Mouse (Mus musculus): ENCODE data around the gene Grip1. TPM values are rescaled to one million over a fixed set of nuclear protein-coding genes. Genes with fewer than 3 reads are reported as not detected.
A peak's percentile ranks its signal among the peaks of the same experiment; 100 is the strongest.

The Grip1 gene
- polyA plus RNA-seq, 1 experiment from 2014 or later, result 0.86 TPM

GRCm38 (mm10) chr10:119463793-119464192 lies 10.2 kb downstream of the Grip1 start:
- WGBS (ENCODE audit: insufficient replicate concordance), result 29% methylated on average over 7 of the region's 7 CpGs
- H3K9ac ChIP-seq, result no peak overlapping the region
- 0 out of 2 replicates have a peak, but pooled peaks have one; percentile 30 for ATAC-seq
- H3K27me3 ChIP-seq (replicated peaks), result peaks cover 9% of the 10 kb centered on the region; the same call in 1 of the 2 replicates
- no peaks in the 10 kb centered on the region for H3K4me1 ChIP-seq
- no peaks in the 10 kb centered on the region for H3K36me3 ChIP-seq
- H3K9me3 ChIP-seq (replicated peaks), result no peaks in the 10 kb centered on the region
- H3K4me2 ChIP-seq, result no peak overlapping the region
- H3K27ac ChIP-seq, result no peak overlapping the region
- no peak overlapping the region for H3K4me3 ChIP-seq

- Histone ChIP-seq H3K4me2 (no peak overlapping the region), H3K4me1 (no peaks in the 10 kb centered on the region), H3K9me3 (replicated peaks) (no peaks in the 10 kb centered on the region; the same call in 1 of the 2 replicates), H3K9ac (no peak overlapping the region), H3K36me3 (no peaks in the 10 kb centered on the region), H3K4me3 (no peak overlapping the region), H3K27ac (no peak overlapping the region), H3K27me3 (replicated peaks) (no peaks in the 10 kb centered on the region)
- WGBS (ENCODE audit: insufficient replicate concordance), result 78% methylated on average over 18 of the region's 18 CpGs
- ATAC-seq, result no peak
These were observed 14.3 kb downstream of the Grip1 start for GRCm38 (mm10) chr10:119467976-119468375.

GRCm38 (mm10) chr10:119470096-119470495 lies 16.5 kb downstream of the Grip1 start:
- no peak overlapping the region for H3K4me2 ChIP-seq
- 80% methylated on average over 1 of the region's 1 CpGs for WGBS (ENCODE audit: insufficient replicate concordance)
- no peak for ATAC-seq
- H3K27me3 ChIP-seq (replicated peaks), result no peaks in the 10 kb centered on the region
- H3K9me3 ChIP-seq (replicated peaks), result no peaks in the 10 kb centered on the region; the same call in 1 of the 2 replicates
- no peak overlapping the region for H3K4me3 ChIP-seq
- no peak overlapping the region for H3K9ac ChIP-seq
- H3K4me1 ChIP-seq, result no peaks in the 10 kb centered on the region
- no peaks in the 10 kb centered on the region for H3K36me3 ChIP-seq
- H3K27ac ChIP-seq, result no peak overlapping the region

- H3K27me3 ChIP-seq (replicated peaks), result no peaks in the 10 kb centered on the region
- ATAC-seq, result no peak
- no peak overlapping the region for H3K4me3 ChIP-seq
- H3K9me3 ChIP-seq (replicated peaks), result no peaks in the 10 kb centered on the region; the same call in 1 of the 2 replicates
- 38% methylated on average over 9 of the region's 9 CpGs for WGBS (ENCODE audit: insufficient replicate concordance)
- H3K4me1 ChIP-seq, result no peaks in the 10 kb centered on the region
- no peak overlapping the region for H3K27ac ChIP-seq
- H3K36me3 ChIP-seq, result no peaks in the 10 kb centered on the region
- H3K9ac ChIP-seq, result no peak overlapping the region
- H3K4me2 ChIP-seq, result no peak overlapping the region
These were observed 21.5 kb downstream of the Grip1 start for GRCm38 (mm10) chr10:119475166-119475565.

- Histone ChIP-seq H3K36me3 (no peaks in the 10 kb centered on the region), H3K27me3 (replicated peaks) (no peaks in the 10 kb centered on the region), H3K4me1 (no peaks in the 10 kb centered on the region), H3K9ac (no peak overlapping the region), H3K9me3 (replicated peaks) (no peaks in the 10 kb centered on the region), H3K4me3 (no peak overlapping the region), H3K4me2 (no peak overlapping the region), H3K27ac (no peak overlapping the region)
- no peak for ATAC-seq
- WGBS (ENCODE audit: insufficient replicate concordance), result 81% methylated on average over 8 of the region's 8 CpGs
These were observed 24.0 kb downstream of the Grip1 start for GRCm38 (mm10) chr10:119477661-119478060.

- H3K27ac ChIP-seq, result no peak overlapping the region
- no peaks in the 10 kb centered on the region for H3K9me3 ChIP-seq (replicated peaks)
- no peaks in the 10 kb centered on the region for H3K4me1 ChIP-seq
- H3K36me3 ChIP-seq, result no peaks in the 10 kb centered on the region
- no peak for ATAC-seq
- no peak overlapping the region for H3K4me3 ChIP-seq
- no peak overlapping the region for H3K4me2 ChIP-seq
- H3K9ac ChIP-seq, result no peak overlapping the region
- 71% methylated on average over 17 of the region's 17 CpGs for WGBS (ENCODE audit: insufficient replicate concordance)
- H3K27me3 ChIP-seq (replicated peaks), result no peaks in the 10 kb centered on the region
These were observed 29.6 kb downstream of the Grip1 start for GRCm38 (mm10) chr10:119483068-119483705.

GRCm38 (mm10) chr10:119483766-119484165 lies 30.1 kb downstream of the Grip1 start:
- H3K4me3 ChIP-seq, result no peak overlapping the region
- no peaks in the 10 kb centered on the region for H3K27me3 ChIP-seq (replicated peaks)
- H3K9ac ChIP-seq, result no peak overlapping the region
- no peaks in the 10 kb centered on the region for H3K36me3 ChIP-seq
- no peak overlapping the region for H3K4me2 ChIP-seq
- no peak for ATAC-seq
- WGBS (ENCODE audit: insufficient replicate concordance), result 42% methylated on average over 6 of the region's 6 CpGs
- H3K27ac ChIP-seq, result no peak overlapping the region
- H3K9me3 ChIP-seq (replicated peaks), result no peaks in the 10 kb centered on the region
- no peaks in the 10 kb centered on the region for H3K4me1 ChIP-seq

GRCm38 (mm10) chr10:119486936-119487335 lies 33.3 kb downstream of the Grip1 start:
- H3K36me3 ChIP-seq, result no peaks in the 10 kb centered on the region
- 0 out of 2 replicates have a peak, but pooled peaks cover 3% of the 10 kb centered on the region for H3K9me3 ChIP-seq (replicated peaks)
- H3K9ac ChIP-seq, result no peak overlapping the region
- no peaks in the 10 kb centered on the region for H3K4me1 ChIP-seq
- H3K27ac ChIP-seq, result no peak overlapping the region
- no peak for ATAC-seq
- WGBS (ENCODE audit: insufficient replicate concordance), result 59% methylated on average over 7 of the region's 7 CpGs
- no peak overlapping the region for H3K4me3 ChIP-seq
- no peaks in the 10 kb centered on the region for H3K27me3 ChIP-seq (replicated peaks)
- no peak overlapping the region for H3K4me2 ChIP-seq

- Histone ChIP-seq H3K4me3 (no peak overlapping the region), H3K27ac (no peak overlapping the region), H3K9me3 (replicated peaks) (0 out of 2 replicates have a peak, but pooled peaks cover 3% of the 10 kb centered on the region), H3K27me3 (replicated peaks) (no peaks in the 10 kb centered on the region), H3K4me1 (no peaks in the 10 kb centered on the region), H3K9ac (no peak overlapping the region), H3K36me3 (no peaks in the 10 kb centered on the region), H3K4me2 (no peak overlapping the region)
- WGBS (ENCODE audit: insufficient replicate concordance), result 83% methylated on average over 18 of the region's 18 CpGs
- no peak for ATAC-seq
These were observed 37.2 kb downstream of the Grip1 start for GRCm38 (mm10) chr10:119490831-119491230.

GRCm38 (mm10) chr10:119495317-119495716 lies 41.7 kb downstream of the Grip1 start:
- Histone ChIP-seq H3K27ac (no peak overlapping the region), H3K9ac (no peak overlapping the region), H3K27me3 (replicated peaks) (no peaks in the 10 kb centered on the region), H3K4me2 (no peak overlapping the region), H3K36me3 (no peaks in the 10 kb centered on the region), H3K4me3 (no peak overlapping the region), H3K4me1 (no peaks in the 10 kb centered on the region), H3K9me3 (replicated peaks) (peaks cover 24% of the 10 kb centered on the region)
- no peak for ATAC-seq
- WGBS (ENCODE audit: insufficient replicate concordance), result 77% methylated on average over 8 of the region's 8 CpGs

- Histone ChIP-seq H3K4me2 (no peak overlapping the region), H3K27ac (no peak overlapping the region), H3K9me3 (replicated peaks) (peaks cover 21% of the 10 kb centered on the region), H3K9ac (no peak overlapping the region), H3K4me1 (no peaks in the 10 kb centered on the region), H3K27me3 (replicated peaks) (no peaks in the 10 kb centered on the region), H3K36me3 (no peaks in the 10 kb centered on the region), H3K4me3 (no peak overlapping the region)
- no peak for ATAC-seq
- 71% methylated on average over 5 of the region's 5 CpGs for WGBS (ENCODE audit: insufficient replicate concordance)
These were observed 42.6 kb downstream of the Grip1 start for GRCm38 (mm10) chr10:119496221-119496620.

- WGBS (ENCODE audit: insufficient replicate concordance), result 81% methylated on average over 11 of the region's 11 CpGs
These were observed 68.1 kb downstream of the Grip1 start for GRCm38 (mm10) chr10:119521686-119522085.

GRCm38 (mm10) chr10:119525730-119526129 lies 72.1 kb downstream of the Grip1 start:
- 78% methylated on average over 3 of the region's 3 CpGs for WGBS (ENCODE audit: insufficient replicate concordance)
- no peak for ATAC-seq
- Histone ChIP-seq H3K4me3 (no peak overlapping the region), H3K27ac (no peak overlapping the region), H3K36me3 (no peaks in the 10 kb centered on the region), H3K4me1 (no peaks in the 10 kb centered on the region), H3K4me2 (no peak overlapping the region), H3K9me3 (replicated peaks) (no peaks in the 10 kb centered on the region), H3K27me3 (replicated peaks) (no peaks in the 10 kb centered on the region), H3K9ac (no peak overlapping the region)

More at GRCm38 (mm10) chr10:119521686-119522085, 68.1 kb downstream of the Grip1 start:
- Histone ChIP-seq H3K9me3 (replicated peaks) (0 out of 2 replicates have a peak, but pooled peaks cover 9% of the 10 kb centered on the region), H3K27me3 (replicated peaks) (no peaks in the 10 kb centered on the region), H3K27ac (no peak overlapping the region), H3K9ac (no peak overlapping the region), H3K4me2 (no peak overlapping the region), H3K36me3 (no peaks in the 10 kb centered on the region), H3K4me3 (no peak overlapping the region), H3K4me1 (no peaks in the 10 kb centered on the region)
- no peak for ATAC-seq

All from liver, embryonic 12.5 days (tissue).